Mouse (Mus musculus) lung, postnatal 0 days (tissue): ENCODE measurements around the gene Taf12.

Experiments used
- CTCF ChIP-seq: IDR thresholded peaks from 2 replicates; pipeline ENCODE4 v1.5.1; 2016; ENCODE audit warnings: antibody characterized with exemption, mild to moderate bottlenecking
- EP300 ChIP-seq: IDR thresholded peaks from 2 replicates; pipeline ENCODE4 v1.6.1; 2016; ENCODE audit warnings: antibody characterized with exemption, mild to moderate bottlenecking, control low read depth

DNA sequence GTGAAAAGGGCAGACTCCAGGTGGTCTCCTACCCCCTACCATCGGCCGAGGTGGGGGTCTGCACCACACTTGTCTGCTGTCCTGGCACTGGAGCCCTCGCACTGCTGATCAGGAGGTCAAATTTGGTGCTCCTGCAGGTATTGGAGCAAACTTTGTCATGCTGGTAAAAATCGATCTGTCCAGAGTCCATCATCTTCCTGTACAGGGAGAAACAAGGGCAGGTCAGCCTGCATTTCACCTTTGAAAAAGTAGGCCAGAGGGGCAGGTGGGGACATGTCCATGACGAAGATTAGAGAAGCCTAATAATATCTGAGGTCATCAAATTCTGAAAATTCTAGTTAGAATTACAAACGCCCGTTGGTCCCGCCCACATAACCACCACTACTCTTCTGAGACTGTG, 39.5 kb upstream of the Taf12 start:
- no peak for TF ChIP-seq CTCF
- TF ChIP-seq EP300, result no peak
